Mouse (Mus musculus) olfactory bulb, adult 2 months (tissue): ENCODE measurements around the gene Zic3.

Experiments
- CTCF ChIP-seq: fragments of 200-500 bp; IDR thresholded peaks from 2 replicates; pipeline ENCODE4 v1.5.1; 2012; ENCODE audit warnings: low read depth, mild to moderate bottlenecking, low read length, moderate library complexity; ENCODE audit not compliant: insufficient read depth
- POLR2A ChIP-seq: fragments of 200-500 bp; IDR thresholded peaks from 2 replicates; pipeline ENCODE4 v1.6.1; 2012; ENCODE audit warnings: mild to moderate bottlenecking, low read depth, low read length, moderate library complexity; ENCODE audit not compliant: insufficient read depth

DNA sequence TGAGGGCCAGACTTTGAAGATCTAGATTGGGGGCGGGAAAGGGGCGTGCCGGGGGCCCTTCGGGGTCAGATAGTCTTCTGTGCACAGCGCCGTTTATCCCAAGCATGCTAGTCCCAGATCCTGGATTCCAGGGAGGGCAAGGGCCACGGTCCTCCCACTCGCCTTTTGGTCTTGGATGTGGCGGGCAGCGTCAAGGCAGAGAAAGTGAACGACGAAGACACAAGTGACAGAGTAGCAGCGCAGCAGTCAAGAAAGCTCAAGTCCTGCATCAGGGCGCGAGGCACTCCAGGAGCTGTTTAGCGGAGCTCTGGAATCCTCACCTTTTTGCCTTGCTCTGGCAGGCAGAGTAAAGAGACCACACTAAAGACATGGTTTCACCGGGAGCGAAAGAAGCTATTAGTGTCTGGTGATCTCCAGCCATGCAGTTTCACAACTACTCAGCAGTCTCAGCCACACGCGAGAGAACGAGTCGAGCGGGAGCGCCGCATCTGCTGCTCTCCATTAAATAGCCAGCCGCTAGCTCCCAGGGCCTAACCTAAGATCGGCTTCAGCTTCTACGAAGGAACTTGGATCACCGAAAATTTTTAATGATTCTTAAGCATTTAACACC, 7.1 kb upstream of the Zic3 start:
- TF ChIP-seq CTCF (no peak), POLR2A (no peak)
